Mouse (Mus musculus): ENCODE data around the gene Inpp5k.

DNA sequence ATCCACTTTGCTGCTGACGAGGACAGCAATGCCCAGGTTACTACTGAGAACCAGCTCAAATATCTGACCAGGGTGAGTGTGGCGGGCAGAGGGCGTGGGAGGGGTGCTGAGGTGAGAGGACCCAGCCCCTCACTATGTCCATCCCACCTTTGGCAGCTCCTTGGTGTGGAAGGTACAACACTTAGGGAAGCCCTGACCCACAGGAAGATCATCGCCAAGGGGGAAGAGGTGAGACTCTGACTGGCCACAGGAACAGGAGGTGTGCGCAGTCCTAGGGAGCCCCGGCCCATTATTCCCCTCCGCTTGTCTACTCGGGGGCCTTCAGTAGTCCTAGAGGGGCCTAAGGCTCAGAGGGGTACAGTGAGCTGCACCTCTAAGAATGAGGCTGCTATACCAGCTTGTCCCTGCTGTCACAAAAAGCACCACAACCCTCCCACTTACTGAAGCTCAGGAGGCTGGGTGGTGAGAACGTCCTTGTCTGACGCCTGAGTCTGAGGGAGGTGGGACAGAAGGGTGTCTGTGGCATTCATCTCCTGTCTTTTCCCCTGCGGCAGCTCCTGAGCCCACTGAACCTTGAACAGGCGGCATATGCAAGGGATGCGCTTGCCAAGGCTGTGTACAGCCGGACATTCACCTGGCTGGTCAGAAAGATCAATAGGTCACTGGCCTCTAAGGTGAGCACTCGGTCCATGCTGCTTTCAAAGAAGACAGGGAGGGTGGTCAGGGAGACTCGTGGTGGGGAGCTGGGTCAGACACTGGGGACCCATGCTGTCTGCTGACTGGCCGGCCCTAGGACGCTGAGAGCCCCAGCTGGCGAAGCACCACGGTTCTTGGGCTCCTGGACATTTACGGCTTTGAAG, 30.4 kb downstream of the Inpp5k start:
- no peak for TF ChIP-seq CTCF (IDR thresholded peaks at IDR 0.05; ENCODE audit: borderline replicate concordance, insufficient read depth, low read length)
- TF ChIP-seq POLR2A (IDR thresholded peaks at IDR 0.05; ENCODE audit: low read depth, low read length): no peak
